Mouse (Mus musculus) thymus, postnatal 14 days (tissue): ENCODE measurements around the gene Tada3.

Experiments
- DNase-seq: peaks from one replicate; pipeline ENCODE4 v3.0.0; 2021

The Tada3 gene

GRCm38 (mm10) chr6:113377496-113378385 lies at the start of gene Tada3, which contains the start of gene Arpc4:
Gene Tada3, minus strand, starts transcription at chr6:113377883.
Gene Arpc4, plus strand, starts transcription at chr6:113378115.
- peak; percentile 94 for DNase-seq

DNA sequence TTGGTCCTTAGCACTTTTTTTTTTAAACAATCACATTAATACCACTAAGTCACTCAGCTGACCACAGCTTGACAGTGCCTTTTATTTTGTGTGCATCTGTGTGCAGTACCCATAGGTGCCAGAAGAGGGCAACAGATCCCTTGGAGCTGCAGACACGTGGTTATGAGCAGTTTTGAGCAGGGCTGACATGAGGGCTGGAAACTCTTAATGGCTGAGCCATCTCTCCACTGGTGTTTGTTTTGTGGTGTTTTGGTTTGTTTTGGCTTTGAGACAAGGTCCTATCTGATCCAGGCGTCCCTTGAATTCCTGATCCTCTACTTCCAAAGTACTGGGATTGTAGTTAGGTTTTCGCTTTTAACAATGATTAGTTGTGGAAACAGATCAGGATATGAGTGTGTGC lies 49.7 kb upstream of the Tada3 start:
- peak; percentile 64 for DNase-seq

DNA sequence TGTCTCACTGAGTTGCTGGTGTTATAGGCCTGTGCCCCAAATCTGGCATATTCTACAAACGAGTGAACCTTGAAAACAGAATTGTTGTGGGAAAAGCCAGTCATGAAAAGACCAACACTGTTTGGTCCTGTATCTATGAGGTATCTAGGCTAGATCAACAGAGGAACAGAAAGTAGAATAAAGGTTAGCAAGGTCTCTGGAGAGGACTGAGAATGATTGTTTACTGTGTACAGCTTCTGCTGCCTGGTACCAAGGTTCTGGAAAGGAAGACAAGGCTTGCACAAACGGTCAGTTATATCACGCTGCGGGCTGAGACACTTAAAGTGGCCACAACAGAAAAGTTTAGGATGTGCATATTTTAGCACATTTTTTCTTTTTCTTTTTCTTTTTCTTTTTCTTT lies 49.0 kb upstream of the Tada3 start:
- no peak for DNase-seq

GRCm38 (mm10) chr6:113424187-113424586 lies 46.5 kb upstream of the Tada3 start:
- DNase-seq: no peak

DNA sequence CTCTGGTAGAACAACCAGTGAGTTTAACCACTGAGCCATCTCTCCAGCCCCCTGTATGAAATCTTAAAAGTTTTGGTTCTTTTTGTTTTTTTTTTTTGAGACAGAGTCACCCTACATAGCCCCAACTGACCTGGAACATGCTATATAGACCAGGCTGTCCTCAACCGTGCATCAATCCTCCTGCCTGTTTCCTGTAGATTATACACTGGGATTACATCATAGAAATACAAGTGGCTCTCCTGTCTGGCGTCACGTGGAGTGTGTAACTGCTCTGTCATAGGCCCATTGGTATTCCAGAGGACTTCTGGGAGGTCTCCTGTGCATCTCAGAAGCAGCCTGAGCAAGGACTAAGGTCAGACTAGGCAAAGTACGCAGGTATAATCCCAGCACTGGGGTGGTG lies 45.3 kb upstream of the Tada3 start:
- DNase-seq: no peak

DNA sequence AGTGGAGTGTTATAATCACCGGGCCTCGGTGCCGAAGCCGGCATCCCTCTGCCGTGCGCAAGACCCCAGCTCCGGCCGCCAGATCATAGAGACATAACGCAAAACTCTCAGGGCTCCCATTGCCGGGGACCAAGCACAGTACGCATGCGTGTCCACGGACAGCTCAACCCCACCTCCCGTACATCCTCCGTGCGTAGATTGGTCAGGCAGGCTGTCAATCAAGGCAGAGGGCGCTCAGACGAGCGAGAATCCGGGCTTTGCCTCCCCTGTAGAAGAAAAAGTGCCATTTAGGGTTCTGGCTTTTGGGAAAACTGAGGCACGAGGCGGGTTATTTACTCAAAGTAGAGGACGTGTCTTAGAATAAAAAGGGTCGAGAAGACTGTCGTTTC lies 41.5 kb upstream of the Tada3 start, which contains the start of gene Rpusd3:
TSS of gene Rpusd3 (minus strand) at position 142 of the 389 bp plus-strand sequence.
- peak; percentile 99 for DNase-seq

- DNase-seq: peak; percentile 45
These were observed 40.9 kb upstream of the Tada3 start for GRCm38 (mm10) chr6:113418441-113419198.

GRCm38 (mm10) chr6:113416416-113416815 lies 38.7 kb upstream of the Tada3 start:
- DNase-seq: no peak

DNA sequence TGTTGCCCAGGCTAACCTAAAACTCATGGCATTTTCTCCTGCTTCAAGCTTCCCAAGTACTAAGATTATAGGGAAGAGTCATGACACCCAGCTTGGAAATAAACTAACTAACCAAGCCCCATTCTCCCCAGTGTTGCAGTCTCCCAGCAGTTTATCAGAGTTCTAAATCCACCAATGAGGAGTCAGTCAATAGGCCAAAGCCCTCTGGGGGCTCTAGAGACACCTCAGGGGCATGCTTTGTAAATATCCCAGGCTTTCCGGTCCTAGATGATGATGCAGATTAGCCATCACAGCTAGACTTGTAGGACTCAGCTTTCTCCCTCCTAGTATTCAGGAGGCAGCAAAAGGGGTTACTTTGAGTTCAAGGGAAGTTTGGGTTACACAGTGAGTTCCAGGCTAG lies 32.3 kb upstream of the Tada3 start:
- no peak for DNase-seq

GRCm38 (mm10) chr6:113406683-113407082 lies 29.0 kb upstream of the Tada3 start:
- DNase-seq: no peak

GRCm38 (mm10) chr6:113405483-113405882 lies 27.8 kb upstream of the Tada3 start:
- DNase-seq: no peak

DNA sequence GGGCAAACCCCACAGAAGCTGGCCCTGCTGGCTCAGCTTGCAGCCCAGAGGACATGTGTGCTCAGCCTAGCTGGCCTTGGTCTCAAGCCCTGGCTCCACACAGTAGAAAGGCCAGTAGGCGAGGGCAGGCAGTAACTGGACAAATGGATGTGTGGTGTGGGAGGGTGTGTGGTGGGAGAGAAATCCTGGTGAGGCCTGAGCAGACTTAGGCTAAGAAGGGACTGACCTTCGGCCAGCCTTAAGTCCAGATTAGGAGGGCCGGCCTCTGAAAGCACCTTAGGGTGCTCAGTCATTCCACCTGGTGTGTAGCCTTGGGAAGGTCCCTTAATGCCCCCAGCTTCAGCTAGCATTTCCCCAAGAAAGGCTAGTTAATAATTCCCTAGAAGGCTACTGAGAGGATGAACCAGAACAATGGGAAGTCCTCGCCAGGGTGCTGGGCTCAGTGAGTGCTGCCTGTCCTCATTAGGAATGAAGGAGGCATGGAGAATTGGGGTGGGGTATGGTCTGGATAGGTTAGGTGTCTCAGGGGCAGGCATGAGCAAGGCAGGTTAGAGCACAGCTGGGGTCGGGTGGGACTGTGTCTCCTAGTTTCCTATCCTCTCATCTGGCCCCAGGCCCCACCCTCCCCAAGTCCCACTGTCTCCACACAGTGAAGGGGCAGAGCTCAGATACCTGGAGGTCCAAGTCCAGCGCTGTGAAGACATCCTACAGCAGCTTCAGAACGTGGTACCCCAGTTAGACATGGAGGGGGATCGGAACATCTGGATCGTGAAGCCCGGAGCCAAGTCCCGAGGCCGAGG lies 27.2 kb upstream of the Tada3 start:
- DNase-seq: no peak

DNA sequence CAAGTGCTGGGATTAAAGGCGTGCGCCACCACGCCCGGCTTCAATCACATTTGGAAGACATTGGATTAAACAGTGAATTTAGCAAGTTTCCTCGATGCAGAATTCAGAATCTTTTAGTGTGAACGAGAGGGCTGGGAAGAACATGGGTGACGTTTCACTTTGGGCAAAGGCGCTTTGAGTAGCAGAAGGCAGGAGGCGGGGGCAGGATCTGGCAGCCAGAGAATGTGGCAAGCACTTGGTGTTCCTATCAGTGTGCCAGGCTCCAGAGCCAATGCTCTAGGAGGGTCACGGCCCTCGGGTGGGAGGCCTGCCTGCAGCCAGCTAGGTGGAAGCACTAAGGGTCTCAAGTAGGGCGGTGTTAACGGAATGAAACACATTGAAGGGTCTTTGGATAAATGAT lies 24.4 kb upstream of the Tada3 start:
- DNase-seq: no peak

GRCm38 (mm10) chr6:113396270-113397030 lies 18.8 kb upstream of the Tada3 start:
- no peak for DNase-seq

DNA sequence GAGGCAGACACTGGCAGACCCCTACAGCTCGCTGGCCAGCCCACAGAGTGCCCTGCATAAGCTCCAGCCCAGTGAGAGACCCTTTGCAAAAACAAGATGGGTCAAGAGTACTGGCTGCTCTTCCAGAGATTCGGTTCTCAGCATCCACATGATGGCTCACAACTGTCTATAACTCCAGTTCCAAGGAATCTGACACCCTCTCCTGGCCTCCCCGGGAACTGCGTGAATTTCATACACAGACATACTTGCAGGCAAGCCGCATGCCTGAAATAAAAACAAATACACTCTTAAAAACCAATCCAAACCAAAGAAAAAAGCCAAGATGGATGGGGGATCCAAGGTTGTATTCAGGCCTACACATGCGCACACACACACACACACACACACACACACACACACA lies 17.8 kb upstream of the Tada3 start:
- no peak for DNase-seq

GRCm38 (mm10) chr6:113394811-113395210 lies 17.1 kb upstream of the Tada3 start:
- no peak for DNase-seq

- DNase-seq: no peak
These were observed 16.3 kb upstream of the Tada3 start for GRCm38 (mm10) chr6:113393951-113394350.

- no peak for DNase-seq
These were observed 14.8 kb upstream of the Tada3 start for GRCm38 (mm10) chr6:113392387-113393071.

DNA sequence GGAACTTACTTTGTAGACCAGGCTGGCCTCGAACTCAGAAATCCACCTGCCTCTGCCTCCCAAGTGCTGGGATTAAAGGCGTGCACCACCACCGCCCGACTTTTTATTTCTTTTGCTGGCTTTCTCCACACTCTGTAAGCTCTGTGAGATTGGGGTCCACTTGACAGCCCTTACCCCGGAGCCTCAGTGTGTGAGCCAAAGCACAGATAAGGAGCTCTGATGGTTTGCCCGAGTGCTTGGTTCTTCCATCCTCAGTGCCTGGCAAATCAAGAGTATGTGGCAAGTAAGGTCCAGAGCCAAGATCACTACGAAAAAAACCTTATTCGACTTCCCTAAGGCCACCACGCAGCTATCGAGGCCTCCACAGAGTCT lies 14.3 kb upstream of the Tada3 start:
- no peak for DNase-seq

GRCm38 (mm10) chr6:113390715-113391114 lies 13.0 kb upstream of the Tada3 start:
- no peak for DNase-seq

DNA sequence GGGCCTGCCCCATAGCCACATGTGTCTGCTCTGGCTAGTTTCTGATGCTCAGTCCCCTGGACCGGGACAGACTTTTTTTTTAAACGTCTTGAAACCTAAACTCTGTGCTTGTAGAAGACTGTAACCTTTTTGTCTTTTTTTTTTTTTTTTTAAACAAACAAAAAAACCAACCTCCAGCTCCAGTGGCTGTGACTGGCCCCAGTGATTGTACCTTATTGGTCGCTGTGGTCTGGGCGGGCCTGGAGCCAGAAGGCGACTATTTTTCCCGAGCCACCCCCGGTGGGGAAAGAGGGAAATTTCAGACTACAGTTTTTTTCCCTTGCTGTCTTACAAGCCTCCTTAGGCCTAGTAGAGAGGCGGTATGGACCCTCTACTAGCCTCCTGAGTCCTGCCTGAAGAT lies 11.3 kb upstream of the Tada3 start, which contains the start of gene Ttll3:
TSS of gene Ttll3 (plus strand) at position 301 of the 400 bp plus-strand sequence.
- DNase-seq: no peak

DNA sequence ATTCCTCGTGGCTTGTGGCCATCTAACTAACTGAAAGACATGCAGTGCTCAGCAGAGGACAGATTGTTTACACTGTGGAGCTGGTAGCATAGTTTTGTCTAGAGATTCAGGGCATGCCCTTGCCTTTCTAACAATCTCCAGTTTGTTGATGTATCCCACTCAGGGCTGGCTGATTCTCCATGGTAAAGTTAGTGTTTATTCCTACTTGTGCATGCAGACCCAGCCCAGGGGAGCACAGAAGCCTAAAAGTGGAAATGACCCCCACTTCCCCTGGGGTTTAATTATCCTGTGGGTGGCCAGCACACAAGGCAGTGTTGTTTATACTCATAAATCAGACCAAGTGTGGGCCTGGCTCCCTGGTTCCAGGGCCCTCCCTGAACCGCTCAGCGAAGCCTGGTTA lies 8.3 kb upstream of the Tada3 start:
- no peak for DNase-seq
